Mouse (Mus musculus): ENCODE results near the gene Pum2. TPM values are rescaled to one million over a fixed set of nuclear protein-coding genes. Genes with fewer than 3 reads are reported as not detected.
A peak's percentile ranks its signal among the peaks of the same experiment; 100 is the strongest.
"Not testable (repeated sequence)": the region's sequence is repeated elsewhere in the genome, so short reads cannot be mapped to it uniquely, and the experiment has no call there.

The Pum2 gene
- 37.7 and 43.5 TPM in 2 replicates for polyA plus RNA-seq (2015; fragmentation: Nextera tagmentation; extraction: Ambion mirVana)

DNA sequence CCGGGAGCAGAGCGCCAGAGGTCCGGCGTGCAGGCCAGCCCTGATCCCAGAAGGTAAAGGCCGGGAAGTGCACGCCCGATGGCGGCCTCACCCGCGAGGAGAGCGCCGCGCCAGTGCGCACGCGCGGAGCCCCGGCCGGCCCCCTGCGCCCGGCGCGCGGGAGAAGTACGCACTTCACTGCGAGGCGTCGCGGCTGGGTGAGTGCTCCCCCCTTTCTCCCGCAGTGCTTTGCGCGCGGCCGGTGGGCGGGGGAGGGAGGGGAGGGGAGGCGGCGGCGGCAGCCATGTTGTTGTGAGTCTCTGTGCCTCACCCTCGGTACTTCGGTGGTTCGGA lies at the start of gene Pum2:
Pum2 (plus strand) TSS at position 161 of the 333 bp plus-strand sequence.
- peak within 1 kb of the TSS; percentile 100 for H3K9ac ChIP-seq
- peak; percentile 97 for ATAC-seq
- H3K4me1 ChIP-seq (replicated peaks) = peaks cover 11% of the 10 kb centered on the region; the same call in 1 of the 2 replicates
- H3K9me3 ChIP-seq = no peaks in the 10 kb centered on the region
- peak within 1 kb of the TSS; percentile 64 for H3K4me2 ChIP-seq (replicated peaks)
- H3K27me3 ChIP-seq (replicated peaks) = no peaks in the 10 kb centered on the region
- H3K36me3 ChIP-seq = no peaks in the 10 kb centered on the region
- peak within 1 kb of the TSS; percentile 97 for H3K27ac ChIP-seq
- under 1% methylated on average over 31 of the region's 41 CpGs for WGBS
- H3K4me3 ChIP-seq (replicated peaks) = peak within 1 kb of the TSS; percentile 91

DNA sequence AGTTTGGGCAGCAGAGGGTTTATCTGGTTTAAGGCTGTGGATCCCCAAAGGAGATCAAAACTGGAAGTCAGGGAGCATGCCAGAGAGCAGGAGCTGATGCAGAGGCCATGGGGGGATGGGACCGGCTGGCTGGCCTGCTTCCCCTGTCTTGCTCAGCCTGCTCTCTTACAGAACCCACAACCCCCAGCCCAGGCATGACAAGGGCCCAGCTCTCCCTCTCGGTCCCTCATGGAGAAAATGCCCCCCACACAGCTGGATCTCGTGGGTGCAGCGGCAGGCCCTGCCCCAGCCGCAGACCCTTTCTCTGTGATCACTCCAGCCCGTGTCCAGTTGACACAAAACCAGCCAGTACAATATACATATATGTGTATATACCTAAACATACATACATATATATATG lies 44.4 kb upstream of the Pum2 start:
- Histone ChIP-seq H3K4me2 (replicated peaks) (no peak overlapping the region), H3K4me3 (replicated peaks) (no peak overlapping the region), H3K27me3 (replicated peaks) (no peaks in the 10 kb centered on the region), H3K27ac (no peak overlapping the region), H3K9ac (no peak overlapping the region), H3K4me1 (replicated peaks) (no peaks in the 10 kb centered on the region), H3K36me3 (no peaks in the 10 kb centered on the region), H3K9me3 (no peaks in the 10 kb centered on the region)
- no peak for ATAC-seq
- 95% methylated on average over 6 of the region's 6 CpGs for WGBS

DNA sequence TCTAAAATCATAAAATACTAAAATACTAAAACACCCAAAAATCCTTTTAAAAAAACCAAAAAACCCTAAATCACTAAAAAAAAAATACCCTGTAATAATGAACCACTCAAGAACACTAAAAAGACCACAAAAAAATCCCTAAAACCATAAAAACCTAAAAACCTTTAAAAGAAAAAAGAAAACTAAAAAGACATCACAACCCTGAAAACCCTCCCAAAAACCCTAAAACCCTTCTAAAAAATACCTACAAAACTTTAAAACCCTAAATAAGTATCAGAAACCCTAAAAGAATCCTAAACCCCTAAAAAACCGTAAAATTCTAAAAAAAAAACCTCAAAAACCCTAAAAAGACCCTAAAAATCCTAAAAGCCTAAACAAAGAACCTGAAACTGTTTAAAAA lies 42.2 kb upstream of the Pum2 start:
- ATAC-seq = no peak
- no peaks in the 10 kb centered on the region for H3K27me3 ChIP-seq (replicated peaks)

DNA sequence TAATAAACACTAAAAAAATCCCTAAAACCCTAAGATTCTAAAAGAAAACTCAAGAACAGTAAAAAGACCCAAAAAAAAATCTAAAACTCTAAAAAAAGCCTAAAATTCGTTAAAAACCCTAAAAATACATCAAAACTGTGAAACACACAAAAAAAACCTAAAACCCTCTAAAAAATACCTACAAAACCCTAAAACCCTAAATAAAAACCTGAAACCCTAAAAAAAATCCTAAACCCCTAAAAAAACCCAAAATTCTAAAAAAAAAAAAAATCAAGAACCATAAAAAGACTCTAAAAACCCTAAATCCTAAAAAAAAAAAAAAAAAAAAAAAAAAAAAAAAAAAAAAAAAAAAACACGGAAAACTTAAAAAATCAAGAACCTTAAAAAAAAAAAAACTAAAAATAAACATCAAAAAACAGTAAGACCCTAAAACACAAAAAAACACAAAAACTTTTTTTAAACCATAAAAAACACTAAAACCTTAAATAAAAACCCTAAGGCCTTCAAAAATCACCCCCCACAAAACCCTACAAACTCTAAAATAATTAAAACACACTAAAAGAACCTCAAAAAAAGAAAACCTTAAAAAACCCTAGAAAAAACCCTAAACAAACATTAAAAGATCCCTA lies 41.1 kb upstream of the Pum2 start:
- Histone ChIP-seq H3K9me3 (no peaks in the 10 kb centered on the region), H3K36me3 (no peaks in the 10 kb centered on the region), H3K9ac (no peak overlapping the region), H3K27ac (no peak overlapping the region), H3K4me3 (replicated peaks) (no peak overlapping the region), H3K27me3 (replicated peaks) (no peaks in the 10 kb centered on the region), H3K4me1 (replicated peaks) (no peaks in the 10 kb centered on the region), H3K4me2 (replicated peaks) (no peak overlapping the region)
- no peak for ATAC-seq
- 85% methylated on average over 2 of the region's 2 CpGs for WGBS

More for the DNA sequence above, 42.2 kb upstream of the Pum2 start:
- Histone ChIP-seq H3K27ac (no peak overlapping the region), H3K4me1 (replicated peaks) (no peaks in the 10 kb centered on the region), H3K4me2 (replicated peaks) (no peak overlapping the region), H3K4me3 (replicated peaks) (no peak overlapping the region), H3K36me3 (no peaks in the 10 kb centered on the region), H3K9ac (no peak overlapping the region), H3K9me3 (no peaks in the 10 kb centered on the region)
- WGBS = 98% methylated on average over 1 of the region's 1 CpGs

DNA sequence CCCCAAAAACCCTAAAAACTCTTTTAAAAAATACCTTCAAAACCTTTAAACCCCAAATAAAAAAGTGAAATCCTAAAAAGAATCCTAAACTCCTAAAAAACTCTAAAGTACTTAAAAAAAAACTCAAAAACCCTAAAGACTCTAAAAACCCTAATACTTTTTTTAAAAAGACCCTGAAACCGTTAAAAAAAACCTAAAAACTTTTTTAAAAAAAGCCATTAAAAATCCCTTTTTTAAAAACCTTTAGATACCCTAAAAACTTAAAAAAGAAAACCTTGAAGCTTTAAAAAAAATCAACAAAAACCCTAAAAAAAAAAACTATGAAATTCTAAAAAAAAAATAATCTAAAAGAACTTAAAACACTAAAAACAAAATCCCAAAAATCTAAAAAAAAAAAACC lies 39.6 kb upstream of the Pum2 start:
- 95% methylated on average over 1 of the region's 1 CpGs for WGBS
- no peak for ATAC-seq
- no peaks in the 10 kb centered on the region for H3K36me3 ChIP-seq
- no peak overlapping the region for H3K4me3 ChIP-seq (replicated peaks)
- no peak overlapping the region for H3K9ac ChIP-seq
- H3K27ac ChIP-seq = no peak overlapping the region
- no peak overlapping the region for H3K4me2 ChIP-seq (replicated peaks)
- no peaks in the 10 kb centered on the region for H3K27me3 ChIP-seq (replicated peaks)
- no peaks in the 10 kb centered on the region for H3K9me3 ChIP-seq
- no peaks in the 10 kb centered on the region for H3K4me1 ChIP-seq (replicated peaks)

DNA sequence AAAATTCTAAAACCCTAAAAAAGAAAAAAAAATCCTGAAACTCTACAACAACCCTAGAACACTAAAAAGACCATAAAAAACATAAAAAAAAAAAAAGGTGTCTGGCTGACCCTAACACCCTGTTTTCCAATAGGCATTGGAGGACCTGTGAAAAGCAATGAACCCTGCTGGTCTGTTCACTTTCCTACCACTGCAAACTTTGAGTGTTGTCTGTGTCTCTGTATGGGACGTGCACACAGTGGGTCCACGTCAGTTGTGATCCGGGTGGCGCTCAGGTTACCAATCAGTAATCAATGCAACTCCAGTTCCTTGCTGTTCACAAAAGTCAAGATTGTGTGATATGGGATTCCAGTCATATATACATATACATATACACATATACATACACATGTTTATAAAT lies 38.4 kb upstream of the Pum2 start:
- peak; percentile 52; the same call in 1 of the 2 replicates for ATAC-seq
- H3K4me1 ChIP-seq (replicated peaks) = no peaks in the 10 kb centered on the region
- H3K4me3 ChIP-seq (replicated peaks) = no peak overlapping the region
- WGBS = 96% methylated on average over 4 of the region's 4 CpGs
- H3K9ac ChIP-seq = no peak overlapping the region
- no peaks in the 10 kb centered on the region for H3K27me3 ChIP-seq (replicated peaks)
- no peak overlapping the region for H3K27ac ChIP-seq
- H3K9me3 ChIP-seq = no peaks in the 10 kb centered on the region
- H3K36me3 ChIP-seq = no peaks in the 10 kb centered on the region
- H3K4me2 ChIP-seq (replicated peaks) = no peak overlapping the region

DNA sequence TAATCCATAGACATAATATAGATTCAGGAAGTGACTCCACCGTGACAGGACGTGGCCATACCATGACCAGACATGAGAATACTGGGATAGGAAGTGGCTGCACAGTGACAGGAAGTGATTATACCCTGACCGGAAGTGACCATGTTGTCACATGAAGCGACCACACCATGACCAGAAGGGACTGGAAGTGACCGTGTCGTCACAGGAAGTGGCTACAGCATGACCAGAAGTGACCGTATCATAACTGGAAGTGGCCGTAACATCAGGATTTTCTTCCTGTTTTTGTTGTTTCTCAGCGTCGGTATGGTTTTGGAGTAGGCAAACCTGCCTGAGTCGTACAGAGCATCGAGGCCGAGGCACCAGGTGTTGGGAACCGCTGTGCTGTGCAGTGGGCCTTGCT lies 37.0 kb upstream of the Pum2 start:
- no peaks in the 10 kb centered on the region for H3K27me3 ChIP-seq (replicated peaks)
- no peak overlapping the region for H3K9ac ChIP-seq
- H3K36me3 ChIP-seq = no peaks in the 10 kb centered on the region
- H3K4me1 ChIP-seq (replicated peaks) = no peaks in the 10 kb centered on the region
- H3K9me3 ChIP-seq = no peaks in the 10 kb centered on the region
- no peak overlapping the region for H3K4me2 ChIP-seq (replicated peaks)
- 90% methylated on average over 14 of the region's 14 CpGs for WGBS
- ATAC-seq = no peak
- no peak overlapping the region for H3K27ac ChIP-seq
- H3K4me3 ChIP-seq (replicated peaks) = no peak overlapping the region

DNA sequence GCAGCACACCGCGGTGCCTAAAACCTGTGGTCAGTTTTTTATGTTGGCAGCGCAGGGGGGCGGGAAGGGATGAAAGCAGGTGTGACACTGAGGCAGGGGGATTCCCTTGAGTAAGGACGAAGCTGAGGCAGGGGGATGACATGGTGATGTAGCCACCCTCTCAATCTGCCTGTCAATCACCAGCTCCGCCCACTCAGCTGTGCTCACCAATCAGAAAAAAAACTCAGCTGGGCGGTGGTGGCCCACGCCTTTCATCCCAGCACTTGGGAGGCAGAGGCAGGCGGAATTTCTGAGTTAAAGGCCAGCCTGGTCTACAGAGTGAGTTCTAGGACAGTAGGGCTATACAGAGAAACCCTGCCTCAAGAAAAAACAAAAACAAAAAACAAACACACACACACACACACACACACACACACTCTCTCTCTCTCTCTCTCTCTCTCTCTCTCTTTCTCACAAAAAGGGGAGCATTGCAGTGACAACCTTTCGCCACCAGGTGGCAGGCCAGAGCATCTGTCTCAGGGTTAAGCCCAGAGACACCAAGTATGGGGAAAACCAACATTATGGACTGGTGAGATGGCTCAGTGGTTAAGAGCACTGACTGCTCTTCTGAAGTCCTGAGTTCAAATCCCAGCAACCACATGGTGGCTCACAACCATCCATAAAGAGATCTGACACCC lies 35.4 kb upstream of the Pum2 start:
- H3K9ac ChIP-seq; H3K4me2 ChIP-seq (replicated peaks); H3K27me3 ChIP-seq (replicated peaks); H3K27ac ChIP-seq; ATAC-seq; H3K4me1 ChIP-seq (replicated peaks); H3K36me3 ChIP-seq; H3K4me3 ChIP-seq (replicated peaks); H3K9me3 ChIP-seq: not testable (repeated sequence)
- 72% methylated on average over 10 of the region's 10 CpGs for WGBS

DNA sequence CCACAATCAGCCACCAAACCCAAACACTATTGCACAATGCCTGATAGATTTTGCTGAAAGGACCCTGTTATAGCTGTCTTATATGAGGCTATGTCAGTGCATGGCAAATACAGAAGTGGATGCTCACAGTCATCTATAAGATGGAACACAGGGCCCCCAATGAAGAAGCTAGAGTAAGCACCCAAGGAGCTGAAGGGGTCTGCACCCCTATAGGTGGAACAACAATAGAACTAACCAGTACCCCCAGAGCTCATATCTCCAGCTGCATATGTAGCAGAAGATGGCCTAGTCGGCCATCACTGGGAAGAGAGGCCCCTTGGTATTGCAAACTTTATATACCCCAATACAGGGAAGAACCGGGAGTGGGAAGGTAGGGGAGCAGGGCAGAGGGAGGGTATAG lies 33.7 kb upstream of the Pum2 start:
- not testable (repeated sequence) for H3K27me3 ChIP-seq (replicated peaks); ATAC-seq; H3K27ac ChIP-seq; H3K9me3 ChIP-seq; H3K4me1 ChIP-seq (replicated peaks); H3K36me3 ChIP-seq
- Histone ChIP-seq H3K4me2 (replicated peaks) (peak overlapping the region; percentile 63), H3K4me3 (replicated peaks) (peak overlapping the region; percentile 83), H3K9ac (peak overlapping the region; percentile 50)
- WGBS = 8% methylated on average over 2 of the region's 2 CpGs

DNA sequence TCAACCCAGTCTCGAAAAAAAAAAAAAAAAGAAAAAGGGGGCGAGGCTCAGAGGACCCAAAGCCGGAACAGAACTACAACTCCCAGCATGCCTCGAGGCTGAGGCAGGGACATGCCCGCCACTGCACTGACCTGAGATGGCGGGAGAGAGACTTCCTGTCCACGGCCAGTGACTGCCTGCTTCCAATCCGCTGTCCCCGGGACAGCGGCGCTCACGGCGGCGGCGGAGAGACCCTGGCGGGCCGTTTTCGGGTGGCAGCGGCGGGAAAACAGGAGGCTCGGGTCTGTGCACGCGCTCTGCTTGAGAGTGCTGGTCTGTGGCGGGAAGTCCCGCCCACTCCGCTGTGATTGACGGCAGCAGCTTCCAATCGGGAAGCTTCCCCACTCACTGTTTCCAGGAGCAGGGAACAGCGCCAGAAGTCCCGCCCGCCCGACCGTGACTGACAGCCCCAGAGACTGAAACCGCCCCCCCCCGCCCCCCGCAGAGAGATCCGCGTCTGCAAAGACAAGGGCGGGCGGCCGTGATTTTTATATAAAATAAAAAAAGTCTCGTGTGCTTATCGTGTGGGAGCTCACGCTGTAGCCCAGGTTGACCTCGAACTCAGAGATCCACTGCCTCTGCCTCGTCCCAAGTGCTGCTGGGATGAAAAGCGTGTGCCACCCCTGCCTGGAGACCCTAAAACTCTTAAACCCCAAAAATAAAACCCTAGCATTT lies 33.1 kb upstream of the Pum2 start:
- Histone ChIP-seq H3K4me2 (replicated peaks) (peak overlapping the region; percentile 73), H3K27me3 (replicated peaks) (no peaks in the 10 kb centered on the region), H3K4me1 (replicated peaks) (no peaks in the 10 kb centered on the region), H3K36me3 (no peaks in the 10 kb centered on the region), H3K27ac (peak overlapping the region; percentile 96), H3K9me3 (no peaks in the 10 kb centered on the region), H3K4me3 (replicated peaks) (peak overlapping the region; percentile 83), H3K9ac (peak overlapping the region; percentile 93)
- peak; percentile 99 for ATAC-seq
- 0% methylated on average over 47 of the region's 47 CpGs for WGBS

DNA sequence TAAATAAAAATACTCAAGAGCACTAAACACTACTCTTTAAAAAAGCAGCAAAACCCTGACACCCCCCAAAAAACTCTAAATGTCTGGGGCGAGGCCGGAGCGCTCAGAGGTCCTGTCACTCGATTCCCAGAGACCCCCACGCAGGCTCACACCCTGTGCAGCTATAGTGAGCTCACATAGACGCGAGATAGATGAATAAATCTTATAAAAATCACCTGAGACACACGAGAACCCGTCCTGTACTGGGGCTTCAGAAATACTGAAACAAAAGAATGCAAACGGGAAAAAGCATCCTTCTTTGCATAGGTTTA lies 32.6 kb upstream of the Pum2 start:
- Histone ChIP-seq H3K27me3 (replicated peaks) (no peaks in the 10 kb centered on the region), H3K4me1 (replicated peaks) (no peaks in the 10 kb centered on the region), H3K9ac (peak overlapping the region; percentile 93), H3K9me3 (no peaks in the 10 kb centered on the region), H3K4me2 (replicated peaks) (peak overlapping the region; percentile 73), H3K4me3 (replicated peaks) (peak overlapping the region; percentile 83), H3K27ac (no peak overlapping the region), H3K36me3 (no peaks in the 10 kb centered on the region)
- 7% methylated on average over 10 of the region's 10 CpGs for WGBS
- peak; percentile 39 for ATAC-seq

DNA sequence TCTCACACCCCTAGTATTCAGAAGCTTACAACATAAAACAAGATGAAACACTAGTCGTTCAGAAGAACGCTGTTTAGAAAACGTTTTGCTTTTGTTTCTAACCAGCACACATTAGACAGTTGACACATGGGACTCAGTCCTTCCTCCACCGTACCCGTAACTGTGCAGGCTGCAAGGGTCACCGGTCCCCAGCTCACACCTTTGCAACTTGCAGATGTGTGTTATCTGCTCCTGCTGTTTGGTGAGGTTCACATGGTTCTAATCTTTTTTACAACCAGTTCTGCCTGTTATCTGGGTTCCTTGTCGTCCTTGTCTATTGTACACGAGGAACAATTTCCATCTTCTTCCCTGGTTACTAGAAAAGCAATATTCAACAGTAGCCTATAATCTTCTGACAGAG lies 25.7 kb upstream of the Pum2 start:
- not testable (repeated sequence) for H3K9me3 ChIP-seq; H3K9ac ChIP-seq; H3K4me3 ChIP-seq (replicated peaks); H3K27ac ChIP-seq; H3K36me3 ChIP-seq; H3K4me2 ChIP-seq (replicated peaks); H3K27me3 ChIP-seq (replicated peaks); H3K4me1 ChIP-seq (replicated peaks)
- ATAC-seq = peak; percentile 71
- 47% methylated on average over 8 of the region's 8 CpGs for WGBS

DNA sequence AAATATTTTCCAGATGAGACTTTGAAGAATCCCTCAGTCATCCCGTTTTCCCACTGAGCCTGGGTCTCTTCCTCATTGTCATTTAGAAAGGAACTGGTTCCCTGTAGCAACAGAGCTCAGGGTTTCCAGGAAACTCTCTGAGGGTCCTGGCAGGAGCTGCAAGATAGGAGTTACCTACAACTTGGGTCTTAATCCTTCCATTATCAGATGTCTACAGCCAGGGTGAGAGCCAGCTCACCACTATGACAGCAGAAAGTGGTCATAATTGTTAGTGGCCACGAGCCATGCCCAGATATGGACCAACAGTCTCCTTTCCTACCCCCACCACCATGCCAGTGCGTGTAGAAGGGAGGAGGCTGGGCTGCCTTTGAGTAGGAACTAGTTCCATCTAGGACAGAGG lies 23.9 kb upstream of the Pum2 start:
- not testable (repeated sequence) for H3K4me2 ChIP-seq (replicated peaks); ATAC-seq; H3K4me1 ChIP-seq (replicated peaks); H3K27ac ChIP-seq; H3K36me3 ChIP-seq; H3K9ac ChIP-seq; H3K27me3 ChIP-seq (replicated peaks); H3K9me3 ChIP-seq; H3K4me3 ChIP-seq (replicated peaks)
- 73% methylated on average over 3 of the region's 3 CpGs for WGBS
